Mouse (Mus musculus) hindbrain, embryonic 15.5 days (tissue): Measurements from ENCODE around the gene Spata5. TPM values are rescaled to one million over a fixed set of nuclear protein-coding genes. Genes with fewer than 3 reads are reported as not detected.
"Not testable (repeated sequence)": the region's sequence is repeated elsewhere in the genome, so short reads cannot be mapped to it uniquely, and the experiment has no call there.

Experiments
- ATAC-seq: fragments of 200-750 bp; cut with Nextera tagmentation; 2 replicates; pipeline ENCODE4 v1.8.0; 2017; ENCODE audit warnings: low read depth, moderate number of reproducible peaks, moderate TSS enrichment; ENCODE audit not compliant: low FRiP score
- H3K27ac ChIP-seq: fragments of 300-500 bp; sonication (generic); replicated peaks from 2 replicates; pipeline ENCODE4 v1.5.1; 2015; ENCODE audit warnings: mild to moderate bottlenecking, inconsistent platforms
- H3K27me3 ChIP-seq: fragments of 300-500 bp; sonication (generic); 2 replicates; pipeline ENCODE4 v1.6.1; 2015; ENCODE audit warnings: control low read depth, inconsistent platforms
- H3K36me3 ChIP-seq: fragments of 300-500 bp; sonication (generic); 2 replicates; pipeline ENCODE4 v1.6.1; 2015; ENCODE audit warnings: control low read depth, inconsistent platforms
- H3K4me1 ChIP-seq: fragments of 300-500 bp; sonication (generic); replicated peaks from 2 replicates; pipeline ENCODE4 v1.6.1; 2015; ENCODE audit warnings: control low read depth, inconsistent platforms
- H3K4me2 ChIP-seq: fragments of 300-500 bp; sonication (generic); 2 replicates; pipeline ENCODE4 v1.6.1; 2015; ENCODE audit warnings: moderate library complexity, mild to moderate bottlenecking, inconsistent platforms
- H3K4me3 ChIP-seq: fragments of 300-500 bp; sonication (generic); 2 replicates; pipeline ENCODE4 v1.5.1; 2015; ENCODE audit warnings: mild to moderate bottlenecking, inconsistent platforms
- H3K9ac ChIP-seq: fragments of 300-500 bp; sonication (generic); 2 replicates; pipeline ENCODE4 v1.6.1; 2015; ENCODE audit warnings: inconsistent platforms
- H3K9me3 ChIP-seq: fragments of 300-500 bp; sonication (generic); 2 replicates; pipeline ENCODE4 v1.6.1; 2016; ENCODE audit warnings: control low read depth, inconsistent platforms
- WGBS: fragments of 180-500 bp; shearing (Covaris S2); methylation state at CpG from one replicate; pipeline ENCODE4 v1.1.7; 2015; 5-methylcytosine and 5-hydroxymethylcytosine counted together
- polyA plus RNA-seq: library from polyadenylated mRNA; unstranded; fragments of >200 nt; fragmentation: Nextera tagmentation; extraction: Ambion mirVana; gene quantifications from 2 replicates; pipeline ENCODE4 v1.2.1, GENCODE M21; 2015

Gene Spata5
- polyA plus RNA-seq, 1 experiment from 2014 or later = 29.9 TPM

DNA sequence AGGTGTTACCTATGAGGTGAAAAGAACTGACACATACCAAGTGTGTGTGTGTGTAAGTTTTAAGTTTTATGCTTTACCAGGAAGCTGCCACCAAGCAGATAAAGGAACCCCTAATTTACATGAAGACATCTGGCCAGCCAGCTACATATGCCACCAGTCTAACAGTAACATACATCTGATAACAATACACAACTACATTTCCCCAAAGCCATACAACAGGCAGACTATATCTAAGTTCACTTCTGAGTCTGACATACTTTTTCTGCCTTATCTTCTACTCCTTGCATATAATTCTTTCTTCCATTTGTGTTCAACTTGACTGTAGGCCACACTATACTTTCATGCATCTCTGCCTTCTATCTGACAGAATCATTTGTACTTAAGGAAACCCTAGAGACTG is 112.4 kb downstream of the Spata5 start:
- H3K36me3 ChIP-seq = peaks cover 6% of the 10 kb centered on the region; the same call in 1 of the 2 replicates
- no peak for ATAC-seq

DNA sequence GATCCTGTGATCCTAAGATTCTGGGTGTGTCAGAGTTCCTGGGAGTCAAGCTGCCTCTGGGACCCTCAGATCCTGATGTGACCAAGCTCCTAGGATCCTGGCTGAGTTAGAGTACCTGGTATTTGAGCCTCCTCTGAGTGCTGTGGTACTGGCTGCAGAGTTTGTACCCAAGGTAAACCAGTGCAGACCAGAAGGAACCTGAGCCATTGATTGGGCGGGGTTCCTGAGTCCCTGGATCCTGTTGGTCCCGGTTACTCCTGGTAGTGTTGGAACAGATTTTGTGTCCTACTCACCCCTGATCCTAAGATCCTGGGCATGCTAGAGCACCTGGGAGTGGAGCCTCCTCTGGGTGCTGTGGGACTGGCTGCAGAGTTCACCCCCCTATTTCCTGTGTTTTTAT is 121.0 kb downstream of the Spata5 start:
- H3K9me3 ChIP-seq, H3K4me1 ChIP-seq, H3K27ac ChIP-seq, ATAC-seq, H3K4me3 ChIP-seq, H3K36me3 ChIP-seq, H3K4me2 ChIP-seq, H3K27me3 ChIP-seq, H3K9ac ChIP-seq: not testable (repeated sequence)
- WGBS = 97% methylated on average over 2 of the region's 2 CpGs

More for the DNA sequence above, 112.4 kb downstream of the Spata5 start:
- H3K27me3 ChIP-seq = no peaks in the 10 kb centered on the region
- no peak overlapping the region for H3K4me3 ChIP-seq
- H3K4me2 ChIP-seq = no peak overlapping the region
- H3K27ac ChIP-seq = no peak overlapping the region
- H3K4me1 ChIP-seq = no peaks in the 10 kb centered on the region
- H3K9ac ChIP-seq = no peak overlapping the region
- H3K9me3 ChIP-seq = no peaks in the 10 kb centered on the region

DNA sequence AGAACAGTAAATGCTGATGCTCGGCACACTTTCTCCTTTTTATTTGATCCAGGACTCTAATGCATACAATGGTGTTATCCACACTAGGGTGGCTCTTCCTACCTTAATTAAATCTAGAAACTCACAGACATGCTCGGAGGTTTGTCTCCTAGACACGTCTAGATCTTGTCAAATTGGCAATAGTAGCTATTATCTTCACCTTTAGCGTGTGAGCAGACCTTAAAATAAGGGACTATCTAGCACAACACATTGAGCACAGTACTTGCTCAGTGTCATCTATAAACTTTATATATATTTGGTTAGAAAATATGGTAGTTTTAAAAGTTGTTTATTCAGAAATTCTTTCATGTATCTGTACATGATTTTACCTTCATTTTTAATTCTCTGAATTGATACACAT is 126.7 kb downstream of the Spata5 start:
- no peak overlapping the region for H3K27ac ChIP-seq
- H3K4me2 ChIP-seq = no peak overlapping the region
- no peak overlapping the region for H3K4me3 ChIP-seq
- no peaks in the 10 kb centered on the region for H3K4me1 ChIP-seq
- no peak for ATAC-seq
- no peaks in the 10 kb centered on the region for H3K9me3 ChIP-seq
- no peak overlapping the region for H3K9ac ChIP-seq
- H3K36me3 ChIP-seq = no peaks in the 10 kb centered on the region
- 79% methylated on average over 4 of the region's 4 CpGs for WGBS
- H3K27me3 ChIP-seq = no peaks in the 10 kb centered on the region

DNA sequence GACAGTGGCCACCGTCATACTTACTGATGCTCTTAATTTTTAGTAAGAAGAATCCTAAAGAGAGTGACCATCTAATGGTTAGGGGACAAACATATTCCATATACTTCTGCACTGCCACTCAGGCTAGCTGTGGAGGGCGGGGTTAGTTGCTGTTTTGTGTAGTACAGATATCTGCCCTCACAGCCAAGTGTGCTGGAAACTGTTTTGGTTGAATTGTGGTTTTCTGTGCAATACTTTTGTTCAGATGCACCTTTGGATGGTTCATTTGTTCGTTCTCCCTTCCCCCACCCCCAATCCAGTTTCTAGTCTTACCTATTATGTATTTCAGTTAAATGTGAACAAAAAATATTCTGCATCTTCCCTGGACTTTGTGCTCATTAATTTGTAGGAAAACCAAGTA is 130.5 kb downstream of the Spata5 start:
- Histone ChIP-seq H3K27ac (no peak overlapping the region), H3K4me3 (no peak overlapping the region), H3K4me2 (no peak overlapping the region), H3K27me3 (no peaks in the 10 kb centered on the region), H3K9ac (no peak overlapping the region), H3K9me3 (no peaks in the 10 kb centered on the region), H3K4me1 (no peaks in the 10 kb centered on the region), H3K36me3 (no peaks in the 10 kb centered on the region)
- no peak for ATAC-seq
- 92% methylated on average over 3 of the region's 3 CpGs for WGBS

DNA sequence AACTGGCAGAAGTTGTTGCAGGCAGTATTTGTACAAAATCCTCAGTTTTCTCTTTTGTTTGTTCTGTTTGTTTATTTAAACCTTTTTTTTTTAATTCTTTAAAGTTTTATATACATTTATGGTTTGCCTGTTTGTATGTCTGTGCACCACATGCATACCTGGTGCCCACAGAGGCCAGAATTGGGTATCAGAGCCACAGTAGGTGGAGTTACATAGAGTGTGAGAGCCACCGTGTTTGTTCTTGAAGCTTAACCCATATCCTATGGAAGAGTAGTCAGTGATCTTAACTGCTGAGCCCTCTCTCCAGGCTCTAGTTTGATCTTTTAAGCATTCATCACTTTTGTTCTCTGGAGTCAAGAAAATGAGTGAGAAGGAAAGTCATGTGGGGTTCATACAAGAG is 130.9 kb downstream of the Spata5 start:
- WGBS = 65% methylated on average over 1 of the region's 1 CpGs
- Histone ChIP-seq H3K4me3 (no peak overlapping the region), H3K9me3 (no peaks in the 10 kb centered on the region), H3K4me2 (no peak overlapping the region), H3K9ac (no peak overlapping the region), H3K27me3 (no peaks in the 10 kb centered on the region), H3K4me1 (no peaks in the 10 kb centered on the region), H3K36me3 (no peaks in the 10 kb centered on the region), H3K27ac (no peak overlapping the region)
- no peak for ATAC-seq

DNA sequence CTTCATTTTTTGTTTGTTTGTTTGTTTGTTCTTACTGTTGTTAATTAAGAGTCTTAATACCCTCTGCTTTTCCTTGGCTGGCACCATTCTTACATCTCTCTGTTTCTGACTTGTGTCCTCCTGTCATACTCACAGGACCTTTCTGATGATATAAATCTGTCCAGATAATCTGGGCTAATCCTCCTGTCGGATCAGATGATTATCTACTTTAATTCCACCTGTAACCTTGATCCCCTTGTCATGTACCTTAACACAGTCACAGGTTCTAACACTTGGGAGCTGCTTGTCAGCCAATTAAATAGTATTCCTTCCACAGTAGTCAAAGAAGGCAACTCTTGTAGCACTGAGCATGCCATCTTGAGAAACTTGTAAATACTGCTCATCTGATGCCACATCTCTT is 131.8 kb downstream of the Spata5 start:
- Histone ChIP-seq H3K4me3 (no peak overlapping the region), H3K27ac (no peak overlapping the region), H3K4me1 (no peaks in the 10 kb centered on the region), H3K4me2 (no peak overlapping the region), H3K9ac (no peak overlapping the region), H3K9me3 (no peaks in the 10 kb centered on the region), H3K27me3 (no peaks in the 10 kb centered on the region), H3K36me3 (no peaks in the 10 kb centered on the region)
- no peak for ATAC-seq
- WGBS = 87% methylated on average over 1 of the region's 1 CpGs

DNA sequence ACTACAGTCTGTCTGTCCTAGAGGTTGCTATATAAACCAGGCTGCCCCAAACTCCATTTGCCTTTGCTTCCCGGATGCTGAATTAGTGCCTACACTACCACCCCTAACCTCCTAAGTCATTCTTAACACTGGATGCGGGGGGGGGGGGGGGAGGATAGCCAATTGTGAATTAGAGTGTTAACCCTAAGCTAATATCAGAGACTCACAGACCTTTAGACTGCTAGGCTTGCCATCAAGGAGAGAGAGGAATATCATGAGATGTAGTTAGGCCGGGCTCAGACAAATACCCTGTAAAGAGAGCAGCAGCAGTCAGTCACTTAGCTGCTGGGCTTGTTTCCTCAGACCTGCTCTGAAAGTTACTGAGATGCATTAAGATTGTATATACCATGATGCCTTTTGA is 132.5 kb downstream of the Spata5 start:
- 79% methylated on average over 3 of the region's 3 CpGs for WGBS
- H3K4me3 ChIP-seq = no peak overlapping the region
- H3K9me3 ChIP-seq = no peaks in the 10 kb centered on the region
- H3K36me3 ChIP-seq = no peaks in the 10 kb centered on the region
- no peak overlapping the region for H3K9ac ChIP-seq
- ATAC-seq = no peak
- no peaks in the 10 kb centered on the region for H3K27me3 ChIP-seq
- no peak overlapping the region for H3K27ac ChIP-seq
- no peaks in the 10 kb centered on the region for H3K4me1 ChIP-seq
- no peak overlapping the region for H3K4me2 ChIP-seq

DNA sequence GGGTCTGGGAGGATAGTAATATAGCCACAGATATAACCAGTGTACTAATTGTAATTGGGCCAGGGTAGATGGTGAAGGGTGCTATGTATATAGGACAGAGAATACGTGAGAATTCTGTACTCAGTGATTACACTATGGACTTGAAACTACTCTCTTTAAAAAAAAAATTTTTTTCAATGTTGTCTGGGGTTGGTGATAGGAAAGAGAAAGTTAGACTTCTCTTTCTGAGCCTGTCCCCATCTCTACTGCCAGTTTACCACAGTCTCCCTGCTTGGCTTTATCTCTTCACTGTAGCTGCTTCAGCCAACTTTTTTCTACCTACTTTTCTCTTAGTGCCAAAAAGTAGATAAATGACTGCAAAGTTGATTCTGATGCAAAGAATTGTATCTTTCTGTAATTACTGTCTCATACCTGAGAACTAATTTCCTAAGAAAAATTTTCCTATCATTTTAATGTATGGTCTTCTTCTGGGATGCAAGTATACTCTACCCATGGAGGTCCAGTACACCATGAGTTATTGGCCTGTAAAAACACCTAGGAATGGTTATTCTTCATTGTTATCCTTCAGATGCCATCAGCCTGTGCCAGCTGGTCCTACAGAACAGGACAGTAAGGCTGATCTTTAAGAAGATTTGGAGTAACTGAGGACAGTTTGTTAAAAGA is 133.8 kb downstream of the Spata5 start:
- Histone ChIP-seq H3K9me3 (no peaks in the 10 kb centered on the region), H3K4me3 (no peak overlapping the region), H3K36me3 (no peaks in the 10 kb centered on the region), H3K27ac (no peak overlapping the region), H3K27me3 (no peaks in the 10 kb centered on the region), H3K4me1 (no peaks in the 10 kb centered on the region), H3K9ac (no peak overlapping the region), H3K4me2 (no peak overlapping the region)
- no peak for ATAC-seq
- 95% methylated on average over 1 of the region's 1 CpGs for WGBS

DNA sequence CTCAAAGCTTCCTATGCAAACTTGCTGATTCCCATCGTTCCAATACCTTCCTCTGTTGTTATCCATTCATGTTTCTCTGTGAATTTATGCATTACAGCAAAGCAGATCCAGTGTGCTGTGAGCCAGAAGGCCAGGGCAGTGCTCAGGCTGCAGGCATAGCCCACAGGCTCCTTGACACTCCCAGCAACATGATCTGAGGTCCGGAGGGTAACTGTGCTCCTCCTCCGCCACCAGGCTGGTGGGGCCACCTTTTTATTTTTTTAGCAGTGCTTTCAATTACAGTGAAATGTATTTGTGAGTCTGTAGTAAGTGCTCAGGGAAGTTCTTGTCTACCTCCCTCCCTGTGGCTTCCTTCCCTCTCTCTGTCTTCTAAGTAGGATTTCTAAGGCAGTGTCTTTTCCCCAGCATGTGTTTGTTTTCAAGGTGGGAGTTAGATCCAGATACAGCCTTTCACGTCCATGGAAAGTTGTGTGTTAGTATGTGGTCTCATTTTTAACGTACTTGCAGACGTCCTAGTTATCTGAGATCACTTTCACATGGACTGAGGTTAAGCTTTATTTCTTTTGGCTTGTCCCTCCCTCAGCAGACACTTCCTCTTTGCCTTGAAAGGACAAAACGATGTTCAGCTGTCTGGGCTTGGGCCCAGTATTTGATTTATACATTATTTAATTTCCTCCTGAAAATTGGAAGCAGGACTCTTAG is 136.9 kb downstream of the Spata5 start:
- ATAC-seq = no peak
- WGBS = 76% methylated on average over 7 of the region's 7 CpGs
- H3K9ac ChIP-seq = no peak overlapping the region

DNA sequence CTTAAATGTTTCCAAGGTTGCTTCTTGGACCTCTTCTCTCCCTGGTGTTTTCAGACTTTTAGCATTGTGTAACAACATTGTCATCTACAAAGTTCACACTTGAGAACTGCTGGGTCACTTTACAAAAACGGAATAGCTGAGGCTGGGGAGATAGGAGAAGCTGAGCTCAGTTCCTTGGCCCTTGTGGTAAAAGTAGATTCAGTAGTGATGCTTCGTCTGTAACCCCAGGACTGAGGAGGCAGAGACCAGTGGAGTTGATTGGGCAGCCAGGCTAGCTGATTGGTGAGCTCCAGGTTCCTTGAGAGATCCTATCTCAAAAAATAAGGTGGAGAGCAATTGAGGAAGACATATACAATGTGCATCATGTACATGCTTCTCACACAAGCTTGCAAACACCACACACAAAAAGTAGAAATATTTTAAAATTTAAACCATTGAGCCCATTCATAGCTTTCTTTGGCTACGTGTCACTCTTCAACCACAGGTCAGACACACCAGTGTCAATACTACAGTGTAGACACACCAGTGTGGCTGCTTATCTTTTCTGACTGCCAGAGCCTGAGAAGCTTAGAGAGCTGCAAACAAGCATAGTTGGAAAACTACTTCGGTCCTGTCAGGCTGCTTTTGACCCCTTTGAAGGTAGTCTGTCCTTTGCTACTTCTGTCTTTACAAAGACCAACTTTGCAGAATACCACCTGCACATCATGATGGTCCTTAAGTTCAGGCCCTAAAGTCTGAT is 138.2 kb downstream of the Spata5 start:
- no peak overlapping the region for H3K27ac ChIP-seq
- no peak for ATAC-seq
- H3K36me3 ChIP-seq = no peaks in the 10 kb centered on the region
- 90% methylated on average over 4 of the region's 4 CpGs for WGBS
- H3K4me2 ChIP-seq = no peak overlapping the region
- no peak overlapping the region for H3K9ac ChIP-seq
- H3K9me3 ChIP-seq = no peaks in the 10 kb centered on the region
- H3K4me3 ChIP-seq = no peak overlapping the region
- no peaks in the 10 kb centered on the region for H3K4me1 ChIP-seq
- H3K27me3 ChIP-seq = no peaks in the 10 kb centered on the region

More for the DNA sequence above, 136.9 kb downstream of the Spata5 start:
- no peak overlapping the region for H3K27ac ChIP-seq
- no peak overlapping the region for H3K4me2 ChIP-seq
- no peak overlapping the region for H3K4me3 ChIP-seq
- H3K4me1 ChIP-seq = no peaks in the 10 kb centered on the region
- H3K27me3 ChIP-seq = no peaks in the 10 kb centered on the region
- no peaks in the 10 kb centered on the region for H3K36me3 ChIP-seq
- no peaks in the 10 kb centered on the region for H3K9me3 ChIP-seq

DNA sequence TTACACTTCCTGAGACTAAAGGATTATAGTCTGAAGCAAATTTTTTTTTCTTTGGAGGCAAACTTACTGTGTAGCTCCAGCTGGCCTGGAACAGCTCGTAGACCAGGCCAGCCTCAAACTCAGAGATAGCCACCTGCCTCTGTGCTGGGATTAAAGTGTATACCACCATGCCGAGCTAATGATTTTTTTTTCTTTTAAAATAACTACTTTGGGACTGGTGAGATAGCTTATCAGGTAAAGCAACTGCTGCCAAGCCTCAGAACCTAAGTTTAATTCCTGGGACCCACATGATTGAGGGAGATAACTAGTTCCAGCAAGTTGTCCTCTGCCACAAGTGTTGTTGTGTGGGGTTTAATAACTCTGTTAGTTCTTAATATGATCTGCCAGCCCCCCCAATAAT is 139.6 kb downstream of the Spata5 start:
- H3K27ac ChIP-seq = no peak overlapping the region
- H3K36me3 ChIP-seq = no peaks in the 10 kb centered on the region
- H3K27me3 ChIP-seq = no peaks in the 10 kb centered on the region
- H3K9ac ChIP-seq = no peak overlapping the region
- no peak for ATAC-seq
- no peaks in the 10 kb centered on the region for H3K9me3 ChIP-seq
- no peak overlapping the region for H3K4me2 ChIP-seq
- 93% methylated on average over 2 of the region's 2 CpGs for WGBS
- no peaks in the 10 kb centered on the region for H3K4me1 ChIP-seq
- no peak overlapping the region for H3K4me3 ChIP-seq

DNA sequence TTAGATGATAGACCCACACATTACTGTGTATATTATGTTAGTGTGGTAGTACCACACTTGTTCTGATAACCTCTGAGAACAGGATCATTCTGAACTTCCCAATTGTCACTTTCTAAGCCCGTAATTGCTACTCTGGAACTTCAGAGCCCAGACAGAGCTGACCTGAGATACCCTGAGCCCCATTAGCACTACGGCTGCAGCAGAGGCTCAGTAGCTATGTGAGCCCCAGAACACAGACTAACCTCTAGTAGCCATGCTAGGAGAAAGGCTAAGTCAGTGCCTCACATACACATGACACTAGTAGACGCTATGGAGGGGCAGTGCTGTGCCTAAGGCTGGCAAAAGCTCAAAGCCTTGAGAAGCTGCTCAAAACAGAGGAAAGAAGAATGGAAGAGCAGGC is 141.8 kb downstream of the Spata5 start:
- Histone ChIP-seq H3K4me1 (no peaks in the 10 kb centered on the region), H3K27me3 (no peaks in the 10 kb centered on the region), H3K4me3 (no peak overlapping the region), H3K4me2 (no peak overlapping the region), H3K36me3 (no peaks in the 10 kb centered on the region), H3K9me3 (no peaks in the 10 kb centered on the region), H3K9ac (no peak overlapping the region), H3K27ac (no peak overlapping the region)
- 92% methylated on average over 3 of the region's 3 CpGs for WGBS
- ATAC-seq = no peak
